Mouse (Mus musculus): ENCODE results near the gene Slc39a2.
A peak's percentile ranks its signal among the peaks of the same experiment; 100 is the strongest.
"Not testable (repeated sequence)": the region's sequence is repeated elsewhere in the genome, so short reads cannot be mapped to it uniquely, and the experiment has no call there.

Gene Slc39a2

GRCm38 (mm10) chr14:51902806-51903710 lies 10.4 kb downstream of the Slc39a2 start:
- peak in 1 of 2 experiments; percentile 44 for DNase-seq (ENCODE audit: low read depth in 1 of 2, low spot score in 2 of 2)

DNA sequence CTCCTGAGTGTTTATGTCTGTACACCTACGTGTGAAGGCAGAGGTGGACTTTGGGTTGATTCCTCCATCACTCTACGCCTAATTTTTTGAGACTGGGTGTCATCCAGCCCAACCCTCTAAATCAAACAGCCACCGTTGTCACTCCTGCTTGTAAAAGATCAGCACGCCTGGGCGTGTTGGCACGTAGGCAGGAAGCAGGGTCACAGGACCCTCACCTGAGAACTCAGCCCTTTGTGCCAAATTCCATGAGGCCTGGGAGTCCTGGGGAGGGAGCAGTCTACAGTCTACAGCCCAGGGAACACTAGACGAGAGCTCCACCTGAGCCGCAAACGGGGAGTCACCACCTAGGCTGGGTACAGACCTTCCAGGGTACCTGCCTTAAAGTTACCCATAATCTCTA lies 11.1 kb downstream of the Slc39a2 start:
- no peak for DNase-seq (ENCODE audit: low read depth in 1 of 2, low spot score in 2 of 2)

DNA sequence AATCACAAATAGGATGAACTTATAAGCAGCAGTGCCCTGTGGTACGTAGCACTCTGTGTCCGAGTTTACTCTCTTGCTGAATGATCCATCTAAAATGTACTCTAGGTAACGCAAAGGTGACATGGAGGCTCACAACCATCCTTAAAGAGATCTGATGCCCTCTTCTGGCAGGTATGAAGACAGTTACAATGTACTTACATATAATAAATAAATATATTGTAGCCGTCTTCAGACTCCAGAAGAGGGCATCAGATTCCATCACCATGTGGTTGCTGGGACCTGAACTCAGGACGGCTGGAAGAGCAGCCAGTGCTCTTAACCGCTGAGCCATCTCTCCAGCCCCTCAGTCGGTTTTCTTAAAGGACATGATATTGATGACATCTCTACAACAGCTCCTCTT lies 12.0 kb downstream of the Slc39a2 start:
- DNase-seq (ENCODE audit: low read depth in 1 of 2, low spot score in 2 of 2): no peak

DNA sequence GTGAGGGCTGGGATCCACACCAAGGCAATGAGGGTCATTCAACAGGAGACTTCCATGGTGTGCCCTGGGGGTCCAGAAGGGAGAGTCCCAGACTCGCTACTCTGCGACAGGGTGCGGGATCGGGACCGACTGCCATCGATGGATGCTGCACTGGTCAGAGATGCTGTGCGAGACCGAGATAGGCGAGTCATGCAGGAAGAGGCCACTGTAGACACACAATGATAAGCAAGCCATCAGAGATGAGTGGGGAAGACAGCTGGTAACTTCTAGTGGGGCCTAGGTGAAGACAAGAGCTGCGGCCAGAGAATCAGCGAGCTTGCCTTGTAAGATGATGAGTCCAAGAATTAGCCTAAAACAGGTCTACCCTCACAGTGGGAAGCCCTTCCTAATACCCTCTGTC lies 13.4 kb downstream of the Slc39a2 start:
- DNase-seq (ENCODE audit: low read depth in 1 of 2, low spot score in 2 of 2): no peak

DNA sequence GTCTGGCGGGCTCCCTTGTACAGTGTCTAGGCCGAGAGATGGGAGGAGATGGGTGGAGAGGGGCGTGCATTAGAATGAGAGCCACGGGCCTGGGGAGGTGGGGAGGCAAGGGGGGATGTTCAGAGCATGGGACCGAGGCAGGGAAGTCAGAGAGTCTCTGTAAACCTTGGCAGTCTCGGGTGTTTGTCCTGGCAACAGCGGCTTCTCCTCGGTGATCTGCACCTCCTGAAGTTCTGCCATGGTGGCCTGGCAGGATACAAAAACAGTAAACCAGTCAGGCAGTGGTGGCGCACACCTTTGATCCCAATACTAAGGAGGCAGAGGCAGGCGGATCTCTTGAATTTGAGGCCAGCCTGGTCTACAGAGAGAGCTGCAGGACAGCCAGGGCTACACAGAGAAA lies 18.6 kb downstream of the Slc39a2 start:
- DNase-seq (ENCODE audit: low read depth in 1 of 2, low spot score in 2 of 2): no peak

GRCm38 (mm10) chr14:51912391-51913061 lies 19.8 kb downstream of the Slc39a2 start:
- DNase-seq (ENCODE audit: low read depth in 1 of 2, low spot score in 2 of 2): no peak

- peak in 1 of 2 experiments; percentile 10 for DNase-seq (ENCODE audit: low read depth in 1 of 2, low spot score in 2 of 2)
Observed at GRCm38 (mm10) chr14:51913062-51913959, 20.6 kb downstream of the Slc39a2 start.

GRCm38 (mm10) chr14:51913960-51914762 lies 21.5 kb downstream of the Slc39a2 start, which contains the start of gene Ndrg2:
TSS of gene Ndrg2 (minus strand) at chr14:51914158.
- no peak for DNase-seq (ENCODE audit: low read depth in 1 of 2, low spot score in 2 of 2)

DNA sequence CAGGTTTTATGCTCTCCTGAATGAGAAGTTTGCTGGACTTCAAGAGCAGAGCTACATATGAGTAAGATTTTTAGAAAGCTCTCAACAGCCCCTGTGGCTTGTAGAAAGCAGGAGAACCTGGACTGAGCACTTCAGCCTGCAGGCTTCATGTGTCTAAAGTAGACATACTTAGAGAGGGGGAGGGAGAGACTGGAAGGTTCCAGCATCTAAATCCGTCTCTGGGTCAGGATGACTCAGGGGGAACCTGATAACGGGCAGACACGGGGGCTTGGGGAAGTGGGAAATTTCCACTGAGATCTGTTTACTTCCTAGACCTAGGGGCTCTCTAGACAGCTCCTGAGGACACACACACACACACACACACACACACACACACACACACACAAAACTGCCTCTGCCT lies 22.3 kb downstream of the Slc39a2 start:
- DNase-seq (ENCODE audit: low read depth in 1 of 2, low spot score in 2 of 2): no peak

- no peak for DNase-seq (ENCODE audit: low read depth in 1 of 2, low spot score in 2 of 2)
Observed at GRCm38 (mm10) chr14:51916539-51916938, 23.9 kb downstream of the Slc39a2 start.

DNA sequence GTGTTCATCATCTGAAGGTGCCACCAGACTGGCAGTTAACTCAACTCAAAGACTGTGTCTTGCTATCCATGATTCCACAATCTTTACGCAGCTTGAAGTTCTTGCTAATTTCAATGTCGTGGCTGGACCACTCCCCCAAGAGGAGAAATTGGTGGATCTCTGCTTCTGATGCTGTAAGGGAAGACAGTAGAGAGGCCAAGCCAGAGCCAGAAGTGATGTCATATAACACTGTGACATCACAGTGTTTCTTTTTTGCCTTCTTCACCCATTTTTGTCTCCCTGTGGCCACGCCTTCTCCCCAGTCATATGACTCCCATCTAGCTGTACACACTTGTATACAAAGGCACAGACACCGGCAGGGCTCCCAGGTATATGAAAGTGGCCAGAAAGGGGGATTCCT lies 25.4 kb downstream of the Slc39a2 start, which contains the start of gene Tppp2:
TSS of gene Tppp2 (plus strand) at position 301 of the 400 bp plus-strand sequence.
- DNase-seq (ENCODE audit: low read depth in 1 of 2, low spot score in 2 of 2): no peak

DNA sequence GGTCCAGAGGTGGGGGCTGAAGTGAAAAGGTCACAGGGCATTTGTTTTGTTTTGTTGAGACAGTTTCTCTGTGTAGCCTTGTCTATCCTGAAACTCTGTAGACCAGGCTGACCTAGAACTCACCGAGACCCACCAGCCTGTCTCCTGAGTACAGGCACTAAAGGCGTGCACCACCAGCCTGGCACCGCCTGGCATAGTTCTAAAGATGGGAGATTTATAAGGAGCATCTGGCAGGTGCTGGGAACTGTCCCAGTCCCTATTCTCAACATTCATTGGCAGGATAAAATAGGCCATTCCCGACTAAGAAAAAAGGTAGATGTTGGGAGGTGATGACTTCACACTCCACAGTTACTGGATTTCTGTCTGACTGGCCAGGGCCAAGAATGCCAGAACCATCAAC lies 26.3 kb downstream of the Slc39a2 start:
- no peak for DNase-seq (ENCODE audit: low read depth in 1 of 2, low spot score in 2 of 2)

GRCm38 (mm10) chr14:51921759-51922570 lies 29.3 kb downstream of the Slc39a2 start:
- DNase-seq (ENCODE audit: low read depth in 1 of 2, low spot score in 2 of 2): no peak

DNA sequence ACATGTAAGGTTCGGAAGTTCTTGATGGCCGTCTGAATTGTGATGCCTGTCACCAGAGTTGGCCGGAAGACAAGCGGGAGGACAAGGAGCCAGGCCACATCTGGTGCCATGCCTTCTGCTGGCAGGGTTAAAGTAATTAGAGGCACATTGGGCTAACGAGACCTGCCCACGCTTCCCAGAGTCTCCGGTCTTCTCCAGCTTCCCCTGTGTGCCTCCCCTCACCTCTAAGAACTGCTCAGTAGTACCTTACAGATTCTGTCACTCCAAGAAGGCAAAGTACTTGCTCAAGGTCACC lies 29.8 kb downstream of the Slc39a2 start, which contains the start of gene Rnase13:
TSS of gene Rnase13 (minus strand) at position 203 of the 295 bp plus-strand sequence.
- no peak for DNase-seq (ENCODE audit: low read depth in 1 of 2, low spot score in 2 of 2)

- DNase-seq (ENCODE audit: low read depth in 1 of 2, low spot score in 2 of 2): no peak
Observed at GRCm38 (mm10) chr14:51922910-51923309, 30.2 kb downstream of the Slc39a2 start.

DNA sequence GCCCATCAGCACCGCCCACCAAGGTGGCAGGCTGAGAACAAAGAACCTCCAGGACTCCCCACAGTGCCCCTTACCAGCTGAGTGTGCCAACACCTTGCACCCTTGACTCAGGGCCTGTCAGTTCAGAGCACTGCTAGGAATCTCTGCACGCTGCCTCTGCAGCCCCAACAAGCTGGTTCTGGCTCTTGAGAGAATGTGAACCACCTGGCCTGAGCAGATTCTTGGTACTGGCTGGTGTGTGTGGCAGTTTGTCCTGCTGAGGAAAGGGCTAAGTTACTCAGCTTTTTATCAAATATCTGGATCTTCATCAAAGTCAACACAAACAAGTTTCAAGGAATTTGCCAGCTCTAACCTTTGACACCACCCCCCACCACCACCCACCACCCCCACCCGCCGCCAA lies 30.8 kb downstream of the Slc39a2 start:
- no peak for DNase-seq (ENCODE audit: low read depth in 1 of 2, low spot score in 2 of 2)

- DNase-seq (ENCODE audit: low read depth in 1 of 2, low spot score in 2 of 2): not testable (repeated sequence)
Observed at GRCm38 (mm10) chr14:51926930-51927329, 34.2 kb downstream of the Slc39a2 start.

- DNase-seq (ENCODE audit: low read depth in 1 of 2, low spot score in 2 of 2): no peak
Observed at GRCm38 (mm10) chr14:51929309-51929943, 36.7 kb downstream of the Slc39a2 start.

DNA sequence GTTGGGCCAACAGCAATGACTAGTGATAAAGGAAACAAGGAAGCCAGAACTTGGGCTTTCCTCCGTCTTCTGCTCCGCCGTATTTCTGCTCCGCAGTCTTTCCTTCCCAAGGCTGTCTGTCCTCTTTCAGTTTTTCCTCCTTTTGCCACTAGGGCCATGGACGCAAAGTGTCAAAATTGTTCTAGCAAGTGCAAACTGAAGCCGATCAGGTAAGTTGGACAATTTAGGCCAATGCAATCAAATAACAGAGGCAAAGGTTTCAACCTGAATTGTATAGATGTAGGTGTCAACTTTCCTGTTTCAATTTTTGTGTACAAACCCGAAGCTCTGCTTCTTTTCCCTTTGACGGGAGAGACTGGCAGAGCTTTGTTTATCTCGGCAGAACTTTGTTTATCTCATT lies 37.3 kb downstream of the Slc39a2 start:
- DNase-seq (ENCODE audit: low read depth in 1 of 2, low spot score in 2 of 2): no peak

All from monocyte, adult 2 months (primary cell).